Mouse (Mus musculus) heart, embryonic 16.5 days (tissue): ENCODE results near the gene Tmem120a. TPM values are rescaled to one million over a fixed set of nuclear protein-coding genes. Genes with fewer than 3 reads are reported as not detected.

Source experiments
- ATAC-seq: fragments of 200-750 bp; cut with Nextera tagmentation; replicated peaks from 2 replicates; pipeline ENCODE4 v1.8.0; 2017; ENCODE audit warnings: moderate number of reproducible peaks; ENCODE audit not compliant: insufficient read depth, low FRiP score; ENCODE audit errors: extremely low read depth
- H3K27ac ChIP-seq: fragments of 300-500 bp; sonication (generic); 2 replicates; pipeline ENCODE4 v1.5.1; 2014; ENCODE audit warnings: mild to moderate bottlenecking, low read length, control low read depth, moderate library complexity
- H3K27me3 ChIP-seq: fragments of 300-500 bp; sonication (generic); 2 replicates; pipeline ENCODE4 v1.6.1; 2014; ENCODE audit warnings: low read length, mixed read lengths; ENCODE audit not compliant: control insufficient read depth, insufficient read depth
- H3K36me3 ChIP-seq: fragments of 300-500 bp; sonication (generic); 2 replicates; pipeline ENCODE4 v1.6.1; 2014; ENCODE audit not compliant: control insufficient read depth, insufficient read depth
- H3K4me1 ChIP-seq: fragments of 300-500 bp; sonication (generic); 2 replicates; pipeline ENCODE4 v1.6.1; 2014; ENCODE audit warnings: low read length, mixed read lengths; ENCODE audit not compliant: control insufficient read depth, insufficient read depth
- H3K4me2 ChIP-seq: fragments of 300-500 bp; sonication (generic); 2 replicates; pipeline ENCODE4 v1.6.1; 2014; ENCODE audit warnings: low read depth, mild to moderate bottlenecking, control low read depth, low read length
- H3K4me3 ChIP-seq: fragments of 300-500 bp; sonication (generic); 2 replicates; pipeline ENCODE4 v1.5.1; 2014; ENCODE audit warnings: mild to moderate bottlenecking, control low read depth, low read length
- H3K9ac ChIP-seq: fragments of 300-500 bp; sonication (generic); 2 replicates; pipeline ENCODE4 v1.6.1; 2014; ENCODE audit warnings: low read length, control low read depth
- H3K9me3 ChIP-seq: fragments of 300-500 bp; sonication (generic); replicated peaks from 2 replicates; pipeline ENCODE4 v1.6.1; 2016; ENCODE audit warnings: low read length; ENCODE audit not compliant: control insufficient read depth
- WGBS: fragments of 180-500 bp; shearing (Covaris S2); extraction: QIAGEN DNeasy Blood & Tissue Kit; methylation state at CpG from one replicate; pipeline ENCODE4 v1.1.7; 2014; 5-methylcytosine and 5-hydroxymethylcytosine counted together
- polyA plus RNA-seq: library from polyadenylated mRNA; unstranded; fragments of >200 nt; fragmentation: Nextera tagmentation; extraction: Ambion mirVana; gene quantifications from 2 replicates; pipeline ENCODE4 v1.2.1, GENCODE M21; 2015

Gene Tmem120a
- polyA plus RNA-seq, 1 experiment from 2014 or later, result 37.4 TPM

DNA sequence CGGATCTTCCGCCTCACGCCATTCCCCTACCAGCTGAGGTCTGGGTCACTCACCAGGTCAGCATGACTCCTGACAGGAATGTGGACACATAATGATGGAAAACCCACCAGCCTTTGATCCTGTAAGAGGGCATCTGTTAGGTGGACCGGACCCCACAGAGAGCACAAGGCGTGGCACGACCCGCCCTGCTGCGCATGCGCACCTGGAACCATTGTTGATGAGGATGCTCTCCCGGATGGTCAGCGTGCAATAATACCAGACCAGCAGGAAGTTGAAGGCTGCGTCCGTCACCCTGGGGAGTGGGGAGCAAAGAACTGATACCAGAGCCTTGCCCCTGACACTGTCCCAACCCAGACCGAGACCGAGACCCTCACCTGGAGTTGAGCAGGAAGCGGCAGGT is 7.7 kb downstream of the Tmem120a start:
- H3K27me3 ChIP-seq, result no peaks in the 10 kb centered on the region
- H3K9me3 ChIP-seq, result no peaks in the 10 kb centered on the region; the same call in 1 of the 2 replicates
- no peak overlapping the region for H3K4me2 ChIP-seq
- no peak for ATAC-seq
- WGBS, result 94% methylated on average over 16 of the region's 16 CpGs
- H3K27ac ChIP-seq, result no peak overlapping the region
- H3K36me3 ChIP-seq, result peaks cover 45% of the 10 kb centered on the region
- H3K4me1 ChIP-seq, result no peaks in the 10 kb centered on the region
- H3K4me3 ChIP-seq, result no peak overlapping the region
- no peak overlapping the region for H3K9ac ChIP-seq

DNA sequence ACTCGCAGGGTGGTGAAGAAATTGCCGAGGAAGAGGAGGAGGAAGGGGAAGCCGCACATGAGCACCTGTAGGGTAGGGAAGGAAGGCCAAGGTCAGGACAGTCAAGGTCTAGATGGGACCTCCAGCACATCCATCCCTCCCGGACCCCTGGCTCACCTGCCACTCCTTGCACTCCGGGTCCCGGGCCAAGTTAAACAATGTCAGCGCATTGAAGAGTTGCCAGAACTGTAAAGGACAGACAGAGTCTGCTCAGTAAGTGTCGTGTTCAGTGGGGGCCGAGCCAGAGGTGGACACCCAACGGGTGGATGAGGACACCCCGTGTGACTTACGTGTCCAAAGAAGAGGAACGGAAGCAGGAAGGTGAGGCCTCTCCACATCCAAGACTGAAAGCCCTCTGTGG is 8.5 kb downstream of the Tmem120a start:
- Histone ChIP-seq H3K9me3 (no peaks in the 10 kb centered on the region; the same call in 1 of the 2 replicates), H3K27ac (no peak overlapping the region), H3K9ac (no peak overlapping the region), H3K4me3 (no peak overlapping the region), H3K4me1 (no peaks in the 10 kb centered on the region), H3K4me2 (no peak overlapping the region), H3K36me3 (peaks cover 49% of the 10 kb centered on the region), H3K27me3 (no peaks in the 10 kb centered on the region)
- ATAC-seq, result no peak
- WGBS, result 85% methylated on average over 13 of the region's 13 CpGs

DNA sequence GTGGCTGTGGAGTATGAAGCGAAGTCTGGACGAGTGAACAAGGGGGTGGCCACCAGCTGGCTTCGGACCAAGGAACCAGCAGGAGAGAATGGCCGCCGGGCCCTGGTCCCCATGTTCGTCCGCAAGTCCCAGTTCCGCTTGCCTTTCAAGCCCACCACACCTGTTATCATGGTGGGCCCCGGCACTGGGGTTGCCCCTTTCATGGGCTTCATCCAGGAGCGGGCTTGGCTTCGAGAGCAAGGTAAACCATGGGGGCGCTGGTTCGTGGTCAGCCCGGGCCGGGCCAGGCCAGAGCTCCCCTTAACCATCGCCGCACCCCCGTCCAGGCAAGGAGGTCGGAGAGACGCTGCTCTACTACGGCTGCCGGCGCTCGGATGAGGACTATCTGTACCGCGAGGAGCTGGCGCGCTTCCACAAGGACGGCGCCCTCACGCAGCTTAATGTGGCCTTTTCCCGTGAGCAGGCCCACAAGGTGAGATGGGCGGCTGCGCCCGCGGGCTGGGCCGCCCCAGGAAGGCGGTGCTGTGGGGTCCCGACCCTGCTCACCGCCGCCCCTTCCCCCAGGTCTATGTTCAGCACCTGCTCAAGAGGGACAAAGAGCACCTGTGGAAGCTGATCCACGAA is 10.1 kb downstream of the Tmem120a start:
- 90% methylated on average over 42 of the region's 42 CpGs for WGBS
- Histone ChIP-seq H3K27ac (no peak overlapping the region), H3K9me3 (no peaks in the 10 kb centered on the region; the same call in 1 of the 2 replicates), H3K36me3 (peaks cover 63% of the 10 kb centered on the region), H3K4me2 (no peak overlapping the region), H3K27me3 (no peaks in the 10 kb centered on the region), H3K4me3 (no peak overlapping the region), H3K9ac (no peak overlapping the region), H3K4me1 (no peaks in the 10 kb centered on the region)
- ATAC-seq, result no peak

- peaks cover 65% of the 10 kb centered on the region for H3K36me3 ChIP-seq
- H3K9me3 ChIP-seq, result no peaks in the 10 kb centered on the region; the same call in 1 of the 2 replicates
- no peak for ATAC-seq
- H3K4me2 ChIP-seq, result no peak overlapping the region
- H3K9ac ChIP-seq, result no peak overlapping the region
- H3K4me3 ChIP-seq, result no peak overlapping the region
- H3K27ac ChIP-seq, result no peak overlapping the region
- H3K27me3 ChIP-seq, result no peaks in the 10 kb centered on the region
- no peaks in the 10 kb centered on the region for H3K4me1 ChIP-seq
- WGBS, result 85% methylated on average over 4 of the region's 4 CpGs
Measured at GRCm38 (mm10) chr5:135733071-135733470, 11.2 kb downstream of the Tmem120a start.

- H3K9me3 ChIP-seq, result no peaks in the 10 kb centered on the region; the same call in 1 of the 2 replicates
- ATAC-seq, result no peak
- WGBS, result 91% methylated on average over 16 of the region's 16 CpGs
- H3K4me1 ChIP-seq, result peaks cover 15% of the 10 kb centered on the region
- H3K27ac ChIP-seq, result no peak overlapping the region
- no peaks in the 10 kb centered on the region for H3K27me3 ChIP-seq
- no peak overlapping the region for H3K9ac ChIP-seq
- H3K4me2 ChIP-seq, result no peak overlapping the region
- no peak overlapping the region for H3K4me3 ChIP-seq
- H3K36me3 ChIP-seq, result peaks cover 65% of the 10 kb centered on the region
Measured at GRCm38 (mm10) chr5:135731322-135731721, 12.9 kb downstream of the Tmem120a start.

GRCm38 (mm10) chr5:135730916-135731315 is 13.3 kb downstream of the Tmem120a start:
- Histone ChIP-seq H3K9ac (no peak overlapping the region), H3K4me2 (no peak overlapping the region), H3K27me3 (no peaks in the 10 kb centered on the region), H3K4me3 (no peak overlapping the region), H3K9me3 (no peaks in the 10 kb centered on the region; the same call in 1 of the 2 replicates), H3K27ac (no peak overlapping the region), H3K4me1 (peaks cover 19% of the 10 kb centered on the region), H3K36me3 (peaks cover 65% of the 10 kb centered on the region)
- ATAC-seq, result no peak
- WGBS, result 89% methylated on average over 10 of the region's 10 CpGs

DNA sequence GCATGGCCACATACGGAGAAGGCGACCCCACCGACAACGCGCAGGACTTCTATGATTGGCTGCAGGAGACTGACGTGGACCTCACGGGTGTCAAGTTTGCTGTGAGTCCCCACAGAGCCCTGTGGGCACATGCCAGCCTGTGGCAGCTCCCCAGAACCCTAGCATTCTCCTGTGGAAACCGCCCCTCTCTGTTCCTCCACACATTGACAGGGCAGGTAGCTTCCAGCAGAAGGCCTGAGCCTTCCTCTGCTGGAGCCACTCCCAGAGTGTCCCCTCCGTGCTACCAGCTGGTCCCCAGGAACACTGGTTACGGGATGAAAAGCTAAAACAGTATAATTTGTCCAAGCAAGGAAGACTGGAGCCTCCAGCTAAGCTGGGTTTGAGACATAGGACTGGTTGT is 14.0 kb downstream of the Tmem120a start:
- peaks cover 25% of the 10 kb centered on the region for H3K4me1 ChIP-seq
- ATAC-seq, result no peak
- no peak overlapping the region for H3K4me3 ChIP-seq
- peaks cover 59% of the 10 kb centered on the region for H3K36me3 ChIP-seq
- no peak overlapping the region for H3K27ac ChIP-seq
- 96% methylated on average over 10 of the region's 10 CpGs for WGBS
- no peaks in the 10 kb centered on the region; the same call in 1 of the 2 replicates for H3K9me3 ChIP-seq
- H3K27me3 ChIP-seq, result no peaks in the 10 kb centered on the region
- no peak overlapping the region for H3K9ac ChIP-seq
- no peak overlapping the region for H3K4me2 ChIP-seq

- 88% methylated on average over 13 of the region's 13 CpGs for WGBS
- no peak for ATAC-seq
- Histone ChIP-seq H3K9me3 (no peaks in the 10 kb centered on the region; the same call in 1 of the 2 replicates), H3K4me2 (no peak overlapping the region), H3K9ac (no peak overlapping the region), H3K27me3 (no peaks in the 10 kb centered on the region), H3K27ac (no peak overlapping the region), H3K4me3 (no peak overlapping the region), H3K36me3 (peaks cover 50% of the 10 kb centered on the region), H3K4me1 (peaks cover 34% of the 10 kb centered on the region)
Measured at GRCm38 (mm10) chr5:135729351-135729750, 14.9 kb downstream of the Tmem120a start.

DNA sequence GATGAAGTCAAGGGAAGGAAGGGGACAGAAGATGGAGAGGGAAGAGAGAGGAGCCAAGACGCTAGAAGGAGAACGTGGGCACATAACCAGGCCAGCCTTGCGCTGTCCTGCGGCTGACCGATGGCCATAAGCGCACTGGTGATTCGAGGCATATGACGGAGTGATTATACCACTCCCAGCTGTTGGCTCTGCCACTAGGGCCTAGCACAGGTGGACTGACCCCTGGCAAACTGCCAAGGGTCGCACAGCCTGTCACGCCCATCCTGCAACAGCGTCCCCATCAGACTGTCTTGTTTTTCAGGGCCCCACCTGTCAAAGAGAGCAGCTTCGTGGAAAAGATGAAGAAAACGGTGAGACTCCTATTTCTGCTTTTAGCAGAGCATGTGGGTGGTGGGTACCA is 15.9 kb downstream of the Tmem120a start:
- peaks cover 36% of the 10 kb centered on the region for H3K4me1 ChIP-seq
- H3K27ac ChIP-seq, result no peak overlapping the region
- no peak overlapping the region for H3K9ac ChIP-seq
- 87% methylated on average over 13 of the region's 13 CpGs for WGBS
- no peaks in the 10 kb centered on the region for H3K9me3 ChIP-seq
- H3K4me2 ChIP-seq, result no peak overlapping the region
- no peak overlapping the region for H3K4me3 ChIP-seq
- no peaks in the 10 kb centered on the region for H3K27me3 ChIP-seq
- peaks cover 40% of the 10 kb centered on the region for H3K36me3 ChIP-seq
- ATAC-seq, result no peak
